Mouse (Mus musculus) lung, postnatal 0 days (tissue): ENCODE results near the gene Fem1a.
A peak's percentile ranks its signal among the peaks of the same experiment; 100 is the strongest.

Experiments
- CTCF ChIP-seq: IDR thresholded peaks from 2 replicates; pipeline ENCODE4 v1.5.1; 2016; ENCODE audit warnings: antibody characterized with exemption, mild to moderate bottlenecking
- EP300 ChIP-seq: IDR thresholded peaks from 2 replicates; pipeline ENCODE4 v1.6.1; 2016; ENCODE audit warnings: antibody characterized with exemption, mild to moderate bottlenecking, control low read depth

- TF ChIP-seq CTCF (peak; percentile 40; the same call in 1 of the 2 replicates), EP300 (no peak)
These were observed 14.8 kb upstream of the Fem1a start for GRCm38 (mm10) chr17:56241541-56242401.
